Mouse (Mus musculus): Measurements from ENCODE around the gene Tmem60. TPM values are rescaled to one million over a fixed set of nuclear protein-coding genes. Genes with fewer than 3 reads are reported as not detected.

The Tmem60 gene
- 10 to 100 TPM; 38.3 to 46.5 TPM for polyA plus RNA-seq (2017; shearing (Covaris generic))

DNA sequence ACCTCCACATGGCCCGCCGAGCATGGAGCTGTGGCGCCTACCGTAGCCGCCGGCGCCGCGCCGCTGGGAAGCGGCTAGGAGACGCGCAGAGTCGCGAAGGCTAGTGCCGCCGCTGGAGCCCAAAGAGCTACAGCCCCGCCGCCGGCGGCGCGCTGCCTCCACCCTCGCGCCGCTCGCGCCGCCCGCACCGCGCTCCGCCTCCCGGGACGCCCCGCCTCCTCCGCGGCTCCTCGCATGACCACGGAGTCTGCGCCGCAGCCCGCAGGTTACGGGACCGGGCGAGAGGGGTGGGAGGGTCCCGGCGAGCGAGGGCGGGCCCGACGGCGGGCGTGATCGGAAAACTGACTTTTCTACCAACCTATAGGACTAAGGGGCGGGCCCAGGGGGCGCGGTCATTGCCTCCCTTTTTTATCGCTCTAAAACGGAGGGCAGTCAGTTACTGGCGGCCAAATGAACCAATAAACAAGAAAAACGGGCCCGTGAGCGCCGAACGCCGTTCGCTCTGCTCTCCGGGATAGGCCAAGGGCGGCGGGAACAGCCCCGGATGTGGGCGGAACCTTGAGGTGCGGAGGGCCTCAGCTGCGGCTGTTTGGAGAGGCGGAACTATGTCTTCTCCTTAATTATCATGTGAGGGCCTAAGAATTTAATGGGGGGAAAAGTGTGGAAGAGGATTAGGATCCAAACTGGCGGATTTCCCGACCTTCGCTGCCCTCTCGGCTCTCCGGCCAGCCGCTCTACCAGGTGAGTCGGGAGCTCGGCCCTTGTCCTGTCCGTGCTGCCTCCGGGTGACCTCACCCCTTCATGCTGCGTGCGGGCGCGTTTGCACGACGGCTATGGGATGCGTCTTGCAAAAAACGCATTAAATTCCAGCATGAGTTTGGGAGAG is at the start of gene Tmem60, which contains the start of gene Phtf2:
Gene Tmem60 (plus strand): TSS at position 277 of the 886 bp plus-strand sequence.
Gene Phtf2 (minus strand): TSS at position 210 of the 886 bp plus-strand sequence.

Other genes with a start within 250 kb of the Tmem60 start
- 10 to 100 TPM; 34.2 to 54.6 TPM for gene Phtf2, start 67 bp upstream of the Tmem60 start, polyA plus RNA-seq (2017; shearing (Covaris generic))
- 10 to 100 TPM; 27.7 to 31.3 TPM for gene Rsbn1l, start 74.2 kb downstream of the Tmem60 start, polyA plus RNA-seq (2017; shearing (Covaris generic))
- 10 to 100 TPM in 1 of 2 experiments, 1 to 10 TPM in 1; 9.0 to 10.4 TPM for gene Ptpn12, start 173.7 kb downstream of the Tmem60 start, polyA plus RNA-seq (2017; shearing (Covaris generic))

Measured in inflammation-experienced regulatory T-cells (primary cell).